Mouse (Mus musculus): ENCODE measurements around the gene Enpp5.

- TF ChIP-seq POLR2A (IDR thresholded peaks at IDR 0.05; ENCODE audit: low read depth, low read length) (no peak), CTCF (conservative IDR thresholded peaks at IDR 0.05 in 1 of 2, IDR thresholded peaks at IDR 0.05 in 1 of 2; ENCODE audit: low read depth in 2 of 2, low read length in 2 of 2) (no peak), ZMIZ1 (IDR thresholded peaks at IDR 0.05; ENCODE audit: low read depth, low read length) (no peak), ZC3H11A (IDR thresholded peaks at IDR 0.05; ENCODE audit: low read depth, low read length) (no peak), ZNF384 (IDR thresholded peaks at IDR 0.05; ENCODE audit: low read depth, low read length) (no peak), TCF12 (IDR thresholded peaks at IDR 0.05; ENCODE audit: low read depth, low read length) (no peak), POLR2AphosphoS2 (IDR thresholded peaks at IDR 0.05; ENCODE audit: low read depth, low read length) (no peak), E2F4 (IDR thresholded peaks at IDR 0.05; ENCODE audit: insufficient replicate concordance, low read depth, low read length) (no peak), SMC3 (IDR thresholded peaks at IDR 0.05; ENCODE audit: low read depth, low read length) (no peak), PAX5 (IDR thresholded peaks at IDR 0.05; ENCODE audit: low read length) (no peak), MAFK (IDR thresholded peaks at IDR 0.05; ENCODE audit: insufficient replicate concordance, low read length) (no peak), BHLHE40 (IDR thresholded peaks at IDR 0.05; ENCODE audit: low read depth, low read length) (no peak), MYC (IDR thresholded peaks at IDR 0.05; ENCODE audit: low read depth, low read length) (no peak)
Observed at GRCm38 (mm10) chr17:44042861-44043260, 35.8 kb upstream of the Enpp5 start.
